Mouse (Mus musculus): ENCODE measurements around the gene Fndc3b.

- TF ChIP-seq CTCF (IDR thresholded peaks at IDR 0.05; ENCODE audit: low read depth) (no peak), EP300 (IDR thresholded peaks at IDR 0.05; ENCODE audit: low read depth) (no peak)
Measured at GRCm38 (mm10) chr3:27494066-27494465, 217.0 kb downstream of the Fndc3b start.

Measured in liver, embryonic 14.5 days (tissue).